Mouse (Mus musculus) heart, postnatal 36 days (tissue): ENCODE results near the gene Tnrc18. TPM values are rescaled to one million over a fixed set of nuclear protein-coding genes. Genes with fewer than 3 reads are reported as not detected.
A peak's percentile ranks its signal among the peaks of the same experiment; 100 is the strongest.

Experiments
- DNase-seq, 2 experiments: peaks; one replicate each; pipeline ENCODE4 v3.0.0; 2021 to 2022
- intact Hi-C: fragments of 180-260 bp; cut with DNase I; formaldehyde crosslinking; loops from one replicate; pipeline ENCODE4 v1.15.1; 2025
- total RNA-seq, 2 experiments: library from RNA; stranded (reverse); gene quantifications; 2 replicates each; pipeline ENCODE4 v1.2.3; 2021

The Tnrc18 gene
- total RNA-seq, 2 experiments from 2014 or later: 55.4 to 62.3 TPM

DNA sequence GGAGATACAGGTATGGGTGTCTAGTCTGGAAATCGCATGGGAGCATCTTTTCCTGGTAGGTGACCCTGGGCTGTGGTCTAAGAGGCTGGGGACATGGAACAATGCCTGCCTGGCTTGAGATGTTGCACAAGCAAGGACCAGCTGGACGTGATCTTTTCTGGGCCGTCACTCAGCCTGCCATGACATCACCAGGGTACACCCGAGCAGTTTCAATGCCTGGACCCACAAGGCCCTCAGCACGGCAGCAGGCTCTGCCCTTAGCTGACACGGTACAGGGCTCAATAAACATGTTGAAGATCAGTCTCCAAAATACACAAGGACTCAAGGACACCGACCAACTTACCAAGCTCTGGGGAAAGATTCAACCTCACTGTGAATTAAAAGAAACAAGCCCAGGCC lies 34.3 kb downstream of the Tnrc18 start:
- intact Hi-C loops: no loop called here
- DNase-seq: peak; percentile 47 to 51

DNA sequence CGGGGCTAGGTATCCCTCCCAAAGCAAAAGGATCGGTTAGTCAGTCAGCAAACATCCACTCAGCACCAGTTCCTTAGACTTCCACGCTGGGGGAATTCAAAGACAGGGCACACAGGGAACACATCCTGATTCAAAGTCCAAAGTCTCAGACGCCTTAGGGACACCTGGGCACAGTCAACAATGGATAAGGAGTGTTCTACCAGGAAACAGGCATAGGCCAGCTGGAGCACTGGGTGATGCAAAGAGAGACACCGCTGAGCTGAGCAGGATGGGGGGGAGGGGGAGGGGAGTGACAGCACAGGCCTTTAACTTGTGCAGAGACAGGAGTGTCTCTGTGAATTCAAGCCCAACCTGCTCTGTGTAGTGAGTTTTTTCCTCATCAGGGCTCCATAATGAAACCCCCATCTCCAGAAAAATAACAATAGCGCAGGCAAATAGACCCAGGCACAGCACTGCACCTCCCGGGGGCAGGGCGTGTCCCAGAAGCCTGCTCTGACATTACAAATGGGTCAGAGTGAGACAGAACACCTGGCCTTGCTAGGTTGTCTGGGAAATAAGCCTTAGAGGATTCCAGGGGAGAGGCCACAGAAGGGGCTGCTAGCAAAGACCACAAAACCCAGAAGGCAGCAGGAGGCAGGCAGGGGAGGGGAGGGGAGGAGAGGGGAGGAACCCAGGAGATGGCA lies 34.9 kb downstream of the Tnrc18 start:
- intact Hi-C loops: no loop called here
- no peak for DNase-seq

- intact Hi-C loops: no loop called here
- DNase-seq: no peak
Observed at GRCm38 (mm10) chr5:142780579-142780978, 36.9 kb downstream of the Tnrc18 start.

DNA sequence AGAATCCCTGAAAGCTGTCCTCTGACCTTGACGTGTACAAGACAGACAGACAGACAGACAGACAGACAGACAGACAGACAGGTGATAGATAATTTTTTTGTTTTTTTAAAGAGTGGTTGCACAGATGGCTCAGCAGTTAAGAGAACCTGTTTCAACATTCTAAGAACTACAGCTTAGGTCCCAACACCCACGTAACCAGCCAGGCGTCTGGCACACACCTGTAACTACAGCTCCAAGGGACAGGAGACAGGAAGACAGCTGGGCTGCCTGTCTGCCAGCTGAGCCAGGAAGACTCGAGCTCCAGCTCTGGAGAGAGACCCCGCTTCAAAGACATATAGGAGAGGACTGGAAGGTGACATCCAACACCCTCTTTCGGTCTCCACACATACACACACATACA lies 38.6 kb downstream of the Tnrc18 start:
- intact Hi-C loops: no loop called here
- DNase-seq: no peak

DNA sequence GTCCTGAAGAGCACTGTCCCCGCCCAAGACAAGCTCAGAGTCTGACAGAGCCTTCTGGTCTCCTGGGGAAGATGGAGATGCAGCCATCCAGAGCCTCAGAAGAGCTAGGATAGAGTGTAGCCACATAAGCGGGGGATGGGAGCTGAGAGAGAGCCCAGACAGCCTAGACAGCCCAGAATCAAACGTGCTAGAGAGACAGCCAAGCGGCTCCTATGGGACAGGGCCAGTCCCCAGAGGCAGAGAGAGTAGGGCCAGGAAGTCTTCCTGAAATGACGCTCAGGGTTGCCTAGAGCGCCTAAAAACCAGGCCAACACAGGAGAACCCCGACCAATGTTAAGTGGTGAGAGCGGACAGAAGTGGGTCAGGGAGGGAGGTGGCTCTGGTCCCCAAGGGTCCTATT lies 39.3 kb downstream of the Tnrc18 start:
- intact Hi-C loops: no loop called here
- DNase-seq: peak; percentile 29 to 30

- DNase-seq: no peak
- intact Hi-C loops: no loop called here
Observed at GRCm38 (mm10) chr5:142776080-142776479, 41.4 kb downstream of the Tnrc18 start.

DNA sequence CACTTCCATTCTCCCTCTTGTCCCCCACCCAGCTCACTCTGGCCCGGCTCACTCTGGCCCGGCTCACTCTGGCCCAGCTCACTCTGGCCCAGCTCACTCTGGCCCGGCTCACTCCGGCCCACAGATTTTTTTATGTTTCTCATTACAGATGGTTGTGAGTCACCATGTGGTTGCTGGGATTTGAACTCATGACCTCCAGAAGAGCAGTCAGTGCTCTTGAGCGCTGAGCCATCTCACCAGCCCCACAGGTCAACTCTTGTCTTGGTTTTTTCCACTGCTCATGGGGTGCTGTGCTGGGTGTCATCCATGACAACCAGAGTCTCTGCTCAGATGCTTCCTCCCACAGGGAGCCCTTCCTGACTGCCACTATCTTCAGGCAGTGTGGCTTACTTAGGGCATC lies 42.7 kb downstream of the Tnrc18 start:
- no peak for DNase-seq

DNA sequence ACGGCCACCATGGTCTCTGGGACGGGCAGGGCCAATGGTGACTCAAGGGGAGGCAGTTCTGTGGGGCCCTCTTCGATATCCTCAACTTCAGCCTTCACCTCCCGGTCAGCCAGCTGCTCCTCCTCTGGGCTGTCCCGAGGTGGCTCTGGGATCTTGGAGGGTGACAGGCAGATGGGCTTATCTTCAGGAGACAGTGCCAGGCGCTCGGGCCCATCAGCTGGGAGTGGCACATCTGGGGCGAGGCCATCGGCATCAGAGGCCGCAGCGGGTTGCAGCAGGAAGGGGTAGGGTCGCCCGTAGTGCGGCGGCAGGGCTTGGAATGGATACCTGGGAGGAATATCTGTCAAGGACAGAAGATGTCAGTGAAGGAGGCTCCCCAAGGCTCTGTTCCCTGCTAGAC lies 45.5 kb downstream of the Tnrc18 start:
- intact Hi-C loops: no loop called here
- DNase-seq: no peak

More for the DNA sequence above, 42.7 kb downstream of the Tnrc18 start:
- intact Hi-C loops: no loop called here

GRCm38 (mm10) chr5:142771034-142771433 lies 46.4 kb downstream of the Tnrc18 start:
- DNase-seq: no peak
- intact Hi-C loops: no loop called here

DNA sequence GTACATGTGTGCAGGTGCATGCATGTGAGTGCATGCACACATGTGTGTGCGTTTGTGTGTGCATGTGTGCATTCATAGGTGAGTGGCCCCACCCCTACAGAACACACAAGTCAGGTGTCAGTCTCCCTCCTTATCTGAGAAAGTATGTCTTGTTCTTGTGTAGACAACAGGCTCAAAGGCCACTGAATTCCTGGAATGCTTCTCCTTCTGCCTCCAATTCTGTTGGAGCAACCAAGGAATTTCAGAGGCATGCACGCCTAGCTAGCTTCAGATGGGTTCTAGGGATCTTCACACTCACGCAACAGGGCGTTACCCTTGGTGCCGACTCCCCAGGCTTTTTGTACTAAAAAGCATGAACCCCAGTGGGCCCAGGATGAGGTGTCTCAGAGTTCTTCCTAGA lies 47.8 kb downstream of the Tnrc18 start:
- intact Hi-C loops: loop anchor here (2.0 to 5.0 kb wide), 3 partner anchors 45 to 298 kb away; no protein-coding TSS in a partner anchor
- DNase-seq: no peak

DNA sequence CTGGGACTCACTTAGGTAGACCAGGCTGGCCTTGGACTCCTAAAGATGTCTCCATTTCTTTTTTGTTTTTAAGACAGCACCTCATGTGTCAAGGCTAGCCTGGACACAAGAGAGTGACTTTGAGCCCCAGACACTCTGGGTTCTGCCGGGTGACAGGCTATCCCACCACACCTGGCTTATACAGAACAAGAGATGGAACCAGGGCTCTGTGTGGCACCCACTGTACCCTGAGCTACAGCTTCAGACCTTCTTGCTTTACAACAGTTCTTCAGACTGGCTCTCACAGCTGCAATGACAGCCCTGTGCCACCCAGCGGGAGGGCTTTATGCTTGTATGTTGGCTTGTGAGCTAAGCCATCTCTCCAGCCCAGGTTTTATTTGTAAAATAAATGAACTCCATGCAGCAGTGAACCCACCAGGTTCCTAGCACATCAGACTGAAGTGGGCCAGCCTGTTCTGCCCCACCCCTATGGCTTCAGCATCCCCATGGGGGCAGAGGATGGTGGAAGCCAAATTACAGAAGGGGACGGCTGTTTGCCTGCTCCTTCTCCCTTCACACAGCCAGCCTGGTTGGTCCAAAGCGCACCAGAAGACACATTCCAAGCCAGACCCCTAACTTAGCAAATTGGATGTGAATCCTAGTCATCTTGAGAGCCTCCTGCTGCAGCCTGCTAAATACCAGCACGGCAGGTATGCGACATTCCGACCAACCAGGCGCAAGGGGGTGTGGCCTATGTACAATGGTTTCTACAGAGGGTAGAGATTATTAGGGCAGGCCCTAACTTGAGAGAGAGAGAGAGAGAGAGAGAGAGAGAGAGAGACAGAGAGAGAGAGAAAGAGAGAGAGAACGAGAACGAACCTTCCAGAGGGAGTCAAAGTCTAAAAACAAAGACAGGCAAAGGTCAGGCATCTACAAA lies 48.9 kb downstream of the Tnrc18 start:
- no peak for DNase-seq
- intact Hi-C loops: loop anchor here (1.0 to 5.0 kb wide), 5 partner anchors 46 to 299 kb away; no protein-coding TSS in a partner anchor

DNA sequence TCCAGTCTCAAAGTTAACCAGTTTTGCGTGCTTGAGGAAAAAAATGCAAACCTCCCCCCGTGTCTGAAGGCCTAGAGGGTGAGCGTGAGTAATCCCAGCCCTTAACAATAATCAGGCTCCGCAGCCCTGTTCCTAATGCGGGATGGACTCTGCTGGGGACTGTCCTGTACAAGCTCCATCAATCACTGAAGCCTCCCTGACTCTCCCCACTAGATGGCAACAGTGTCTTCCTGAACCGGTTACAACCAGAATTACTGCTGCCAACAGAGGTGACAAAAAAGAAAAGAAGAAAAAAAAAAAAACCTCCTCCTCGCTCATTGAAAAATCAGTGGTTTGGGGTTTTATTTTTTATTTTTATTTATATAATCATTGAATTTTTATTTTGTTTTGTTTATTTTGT lies 49.5 kb downstream of the Tnrc18 start:
- intact Hi-C loops: loop anchor here (1.0 to 5.0 kb wide), 6 partner anchors 47 to 299 kb away; no protein-coding TSS in a partner anchor
- peak; percentile 72 to 76 for DNase-seq

GRCm38 (mm10) chr5:142766708-142767107 lies 50.8 kb downstream of the Tnrc18 start:
- intact Hi-C loops: loop anchor here (1.0 to 5.0 kb wide), 2 partner anchors 107 to 301 kb away; no protein-coding TSS in a partner anchor
- no peak for DNase-seq

DNA sequence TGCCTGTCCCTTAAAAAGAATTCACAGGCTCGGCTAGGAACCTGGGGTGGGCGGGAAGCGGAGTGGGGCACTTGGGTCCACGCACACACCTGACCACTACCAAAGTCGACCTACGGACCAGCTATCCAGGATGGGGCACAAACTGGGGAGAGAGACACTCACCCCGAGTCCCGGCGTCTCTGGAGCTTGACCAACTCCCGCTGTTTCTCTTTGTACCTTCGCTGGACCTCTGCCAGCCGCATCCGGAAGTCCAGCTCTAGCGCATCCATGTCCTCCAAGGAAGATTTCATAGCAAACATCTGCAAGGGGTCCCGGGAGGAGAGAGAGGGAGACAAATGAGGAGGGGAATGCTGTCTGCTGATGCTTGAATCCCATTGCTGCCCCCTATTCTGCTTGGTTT lies 52.6 kb downstream of the Tnrc18 start:
- intact Hi-C loops: loop anchor here (5.0 kb wide), 1 partner anchor 302 kb away; no protein-coding TSS in a partner anchor
- no peak for DNase-seq

DNA sequence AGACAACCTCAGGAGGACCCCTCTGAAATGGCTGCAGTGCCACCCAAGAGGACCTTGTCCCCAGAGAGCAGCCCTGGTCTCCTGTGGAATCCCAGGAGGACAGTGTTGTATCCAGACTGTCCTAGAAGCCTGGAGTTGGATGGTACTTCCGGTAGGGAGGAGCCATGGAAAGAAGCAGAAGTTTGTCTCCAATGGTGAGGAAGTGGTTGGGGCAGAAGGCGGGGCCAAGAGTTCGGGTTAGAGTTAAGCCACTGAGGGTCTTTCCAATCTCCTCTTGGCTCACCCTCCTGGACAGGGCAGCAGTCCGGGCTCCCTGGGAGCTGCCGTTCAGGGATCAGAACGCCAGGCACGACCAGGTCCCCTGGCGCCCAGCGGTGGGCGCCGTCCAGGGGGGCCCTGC lies 53.2 kb downstream of the Tnrc18 start:
- no peak for DNase-seq
- intact Hi-C loops: no loop called here

DNA sequence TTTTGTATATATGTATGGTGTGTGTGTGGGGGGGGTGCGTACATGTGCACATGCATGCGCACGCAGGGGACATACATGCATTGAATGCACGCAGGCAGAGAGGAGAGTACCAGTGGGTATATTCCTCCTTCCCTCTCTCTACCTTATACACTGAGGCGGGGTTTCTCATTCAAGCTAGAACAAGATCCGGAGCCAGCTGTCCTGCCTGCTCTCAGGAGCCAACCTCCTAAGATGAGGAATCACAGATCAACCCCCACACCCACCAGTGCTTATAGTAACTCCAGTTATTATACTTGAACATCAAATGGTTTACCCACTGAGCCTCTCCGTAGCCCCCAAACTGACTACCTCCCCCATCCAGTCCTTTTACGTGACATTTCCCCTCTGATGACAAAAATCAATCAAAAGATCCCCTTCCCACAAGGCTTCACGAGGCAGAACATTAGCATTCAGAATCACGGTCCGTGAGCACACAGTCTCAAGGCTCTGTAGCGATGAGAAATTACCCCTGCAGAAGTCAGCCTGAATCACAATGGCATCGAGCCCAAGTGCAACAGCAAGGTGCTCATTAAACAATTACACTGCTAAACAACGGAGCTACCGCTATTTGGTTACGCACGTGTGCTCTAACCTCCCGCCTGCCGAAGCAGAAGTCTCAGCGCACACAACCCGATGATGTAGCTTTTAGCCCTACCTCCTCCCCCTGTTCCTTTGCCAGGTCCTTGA lies 55.2 kb downstream of the Tnrc18 start:
- no peak for DNase-seq
- intact Hi-C loops: no loop called here

GRCm38 (mm10) chr5:142761326-142761983 lies 56.0 kb downstream of the Tnrc18 start:
- intact Hi-C loops: no loop called here

GRCm38 (mm10) chr5:142759786-142760185 lies 57.7 kb downstream of the Tnrc18 start:
- DNase-seq: no peak
- intact Hi-C loops: no loop called here

More at GRCm38 (mm10) chr5:142761326-142761983, 56.0 kb downstream of the Tnrc18 start:
- DNase-seq: no peak

DNA sequence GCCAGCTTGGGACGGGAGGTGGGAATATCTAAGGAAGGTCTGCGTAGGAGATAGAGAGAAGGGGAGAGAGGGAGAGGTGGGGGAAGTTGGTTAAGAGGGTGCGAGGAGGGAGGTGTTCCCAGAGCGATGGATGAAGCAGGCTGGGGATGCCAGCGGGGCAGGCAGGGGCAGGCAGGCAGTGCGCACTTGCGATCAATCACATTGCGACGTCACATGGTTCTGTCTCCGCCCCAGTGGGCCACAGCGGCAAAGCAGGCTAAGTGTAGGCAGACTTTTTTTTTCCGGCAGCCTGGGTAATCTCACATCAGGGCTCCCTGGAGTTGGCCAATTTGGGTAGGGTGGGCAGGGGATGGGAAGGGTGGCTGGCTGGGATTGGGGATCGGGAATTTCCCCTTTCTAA lies 65.2 kb downstream of the Tnrc18 start:
- DNase-seq: no peak
- intact Hi-C loops: no loop called here

DNA sequence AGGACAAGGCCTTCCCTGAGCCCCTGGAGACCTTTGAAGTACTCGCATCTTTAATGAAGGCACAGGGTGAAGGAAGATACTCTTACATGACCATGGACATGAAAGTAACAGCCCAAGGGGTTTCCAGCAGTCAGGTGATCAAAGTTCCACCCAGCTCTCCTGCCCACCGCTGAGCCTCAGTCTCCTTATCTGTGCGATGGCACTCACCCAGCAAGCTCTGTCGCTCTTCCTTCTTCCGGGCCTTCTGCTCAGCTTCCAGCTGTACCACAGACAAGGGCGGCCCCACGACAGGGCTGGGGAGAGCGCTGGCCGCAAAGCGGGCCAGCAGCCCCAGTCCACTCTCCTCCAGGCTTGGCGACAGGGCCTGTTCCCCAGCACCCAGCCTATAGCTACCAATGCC lies 67.3 kb downstream of the Tnrc18 start:
- DNase-seq: no peak
- intact Hi-C loops: no loop called here
